Mouse (Mus musculus) embryonic facial prominence, embryonic 10.5 days (tissue): ENCODE measurements around the gene Cfap44. TPM values are rescaled to one million over a fixed set of nuclear protein-coding genes. Genes with fewer than 3 reads are reported as not detected.

Source experiments
- DNase-seq: peaks from one replicate; pipeline ENCODE4 v3.0.0-alpha.2; 2017; ENCODE audit warnings: low spot score
- H3K27ac ChIP-seq: fragments of 300-500 bp; sonication (generic); replicated peaks from 2 replicates; pipeline ENCODE4 v1.5.1; 2016; ENCODE audit warnings: mild to moderate bottlenecking
- H3K27me3 ChIP-seq: fragments of 300-500 bp; sonication (generic); replicated peaks from 2 replicates; pipeline ENCODE4 v1.6.1; 2016; ENCODE audit warnings: low read depth, mild to moderate bottlenecking; ENCODE audit not compliant: poor library complexity, severe bottlenecking
- H3K36me3 ChIP-seq: fragments of 300-500 bp; sonication (generic); replicated peaks from 2 replicates; pipeline ENCODE4 v1.6.1; 2016; ENCODE audit warnings: mild to moderate bottlenecking, moderate library complexity
- H3K4me1 ChIP-seq: fragments of 300-500 bp; sonication (generic); 2 replicates; pipeline ENCODE4 v1.6.1; 2016
- H3K4me3 ChIP-seq: fragments of 300-500 bp; sonication (generic); 2 replicates; pipeline ENCODE4 v1.5.1; 2016; ENCODE audit warnings: mild to moderate bottlenecking, moderate library complexity
- H3K9me3 ChIP-seq: fragments of 300-500 bp; sonication (generic); 2 replicates; pipeline ENCODE4 v1.6.1; 2016; ENCODE audit warnings: mild to moderate bottlenecking
- WGBS: fragments of 180-500 bp; shearing (Covaris S2); methylation state at CpG from one replicate; pipeline ENCODE4 v1.1.7; 2016; 5-methylcytosine and 5-hydroxymethylcytosine counted together
- polyA plus RNA-seq: library from polyadenylated mRNA; unstranded; fragments of >200 nt; fragmentation: Nextera tagmentation; extraction: Ambion mirVana; gene quantifications from 2 replicates; pipeline ENCODE4 v1.2.1, GENCODE M21; 2016

The Cfap44 gene
- 0.76 and 0.84 TPM in 2 replicates for polyA plus RNA-seq

- Histone ChIP-seq H3K36me3 (peaks cover 11% of the 10 kb centered on the region), H3K9me3 (no peaks in the 10 kb centered on the region), H3K4me1 (peaks cover 28% of the 10 kb centered on the region), H3K27me3 (no peaks in the 10 kb centered on the region), H3K27ac (peak within 1 kb of the TSS; percentile 70), H3K4me3 (peak within 1 kb of the TSS; percentile 51)
- peak; percentile 93 for DNase-seq
- 3% methylated on average over 17 of the region's 17 CpGs for WGBS
Measured at GRCm38 (mm10) chr16:44394577-44395243, at the start of gene Cfap44. Cfap44 (plus strand) TSS chr16:44394796.

- H3K27me3 ChIP-seq = no peaks in the 10 kb centered on the region
- H3K27ac ChIP-seq = peak within 1 kb of the TSS; percentile 93
- peak within 1 kb of the TSS; percentile 83 for H3K4me3 ChIP-seq
- H3K36me3 ChIP-seq = no peaks in the 10 kb centered on the region
- H3K9me3 ChIP-seq = no peaks in the 10 kb centered on the region
- WGBS = under 1% methylated on average over 67 of the region's 67 CpGs
- peak; percentile 94 for DNase-seq
- peaks cover 20% of the 10 kb centered on the region for H3K4me1 ChIP-seq
Measured at GRCm38 (mm10) chr16:44347071-44347901, 47.3 kb upstream of the Cfap44 start, which contains the start of gene Spice1. Spice1 (plus strand) TSS chr16:44347121.

GRCm38 (mm10) chr16:44349801-44350397 lies 44.7 kb upstream of the Cfap44 start:
- Histone ChIP-seq H3K4me3 (no peak overlapping the region), H3K9me3 (no peaks in the 10 kb centered on the region), H3K4me1 (peaks cover 20% of the 10 kb centered on the region), H3K27me3 (no peaks in the 10 kb centered on the region), H3K36me3 (no peaks in the 10 kb centered on the region), H3K27ac (no peak overlapping the region)
- WGBS = 90% methylated on average over 4 of the region's 4 CpGs
- DNase-seq = no peak

- Histone ChIP-seq H3K27ac (no peak overlapping the region), H3K4me3 (no peak overlapping the region), H3K9me3 (no peaks in the 10 kb centered on the region), H3K4me1 (no peaks in the 10 kb centered on the region), H3K27me3 (no peaks in the 10 kb centered on the region), H3K36me3 (peaks cover 30% of the 10 kb centered on the region)
- 82% methylated on average over 7 of the region's 7 CpGs for WGBS
- no peak for DNase-seq
Measured at GRCm38 (mm10) chr16:44356291-44356690, 38.3 kb upstream of the Cfap44 start.

- no peak for DNase-seq
- Histone ChIP-seq H3K4me3 (no peak overlapping the region), H3K27ac (no peak overlapping the region), H3K4me1 (no peaks in the 10 kb centered on the region), H3K9me3 (no peaks in the 10 kb centered on the region), H3K27me3 (no peaks in the 10 kb centered on the region), H3K36me3 (peaks cover 39% of the 10 kb centered on the region)
- WGBS = 79% methylated on average over 4 of the region's 4 CpGs
Measured at GRCm38 (mm10) chr16:44357571-44358268, 36.9 kb upstream of the Cfap44 start.

- no peaks in the 10 kb centered on the region for H3K27me3 ChIP-seq
- peaks cover 58% of the 10 kb centered on the region for H3K36me3 ChIP-seq
- no peak overlapping the region for H3K27ac ChIP-seq
- no peaks in the 10 kb centered on the region for H3K9me3 ChIP-seq
- DNase-seq = no peak
- no peak overlapping the region for H3K4me3 ChIP-seq
- no peaks in the 10 kb centered on the region for H3K4me1 ChIP-seq
- WGBS = 88% methylated on average over 10 of the region's 10 CpGs
Measured at GRCm38 (mm10) chr16:44361921-44362890, 32.4 kb upstream of the Cfap44 start.

GRCm38 (mm10) chr16:44365522-44365921 lies 29.1 kb upstream of the Cfap44 start:
- Histone ChIP-seq H3K27me3 (no peaks in the 10 kb centered on the region), H3K4me3 (no peak overlapping the region), H3K4me1 (no peaks in the 10 kb centered on the region), H3K36me3 (peaks cover 51% of the 10 kb centered on the region), H3K27ac (no peak overlapping the region), H3K9me3 (no peaks in the 10 kb centered on the region)
- 93% methylated on average over 7 of the region's 7 CpGs for WGBS
- DNase-seq = no peak

GRCm38 (mm10) chr16:44375459-44375858 lies 19.1 kb upstream of the Cfap44 start:
- WGBS = 91% methylated on average over 4 of the region's 4 CpGs
- Histone ChIP-seq H3K9me3 (no peaks in the 10 kb centered on the region), H3K27me3 (no peaks in the 10 kb centered on the region), H3K4me1 (peaks cover 6% of the 10 kb centered on the region), H3K27ac (no peak overlapping the region), H3K36me3 (peaks cover 65% of the 10 kb centered on the region), H3K4me3 (no peak overlapping the region)
- no peak for DNase-seq

GRCm38 (mm10) chr16:44380006-44380405 lies 14.6 kb upstream of the Cfap44 start:
- 67% methylated on average over 4 of the region's 4 CpGs for WGBS
- no peaks in the 10 kb centered on the region for H3K9me3 ChIP-seq
- DNase-seq = no peak
- H3K4me3 ChIP-seq = no peak overlapping the region
- peaks cover 37% of the 10 kb centered on the region for H3K36me3 ChIP-seq
- no peak overlapping the region for H3K27ac ChIP-seq
- H3K4me1 ChIP-seq = peaks cover 21% of the 10 kb centered on the region
- no peaks in the 10 kb centered on the region for H3K27me3 ChIP-seq

GRCm38 (mm10) chr16:44381578-44381977 lies 13.0 kb upstream of the Cfap44 start:
- Histone ChIP-seq H3K36me3 (peaks cover 44% of the 10 kb centered on the region), H3K27me3 (no peaks in the 10 kb centered on the region), H3K4me3 (no peak overlapping the region), H3K9me3 (no peaks in the 10 kb centered on the region), H3K27ac (no peak overlapping the region), H3K4me1 (peaks cover 21% of the 10 kb centered on the region)
- 9% methylated on average over 5 of the region's 5 CpGs for WGBS
- DNase-seq = peak; percentile 49

GRCm38 (mm10) chr16:44383549-44383948 lies 11.0 kb upstream of the Cfap44 start:
- 30% methylated on average over 2 of the region's 2 CpGs for WGBS
- no peak for DNase-seq

More at GRCm38 (mm10) chr16:44383549-44383948, 11.0 kb upstream of the Cfap44 start:
- Histone ChIP-seq H3K9me3 (no peaks in the 10 kb centered on the region), H3K36me3 (peaks cover 43% of the 10 kb centered on the region), H3K27ac (no peak overlapping the region), H3K27me3 (no peaks in the 10 kb centered on the region), H3K4me3 (no peak overlapping the region), H3K4me1 (peaks cover 21% of the 10 kb centered on the region)
